Mouse (Mus musculus) spleen, adult 2 months (tissue): ENCODE measurements around the gene Tns1. TPM values are rescaled to one million over a fixed set of nuclear protein-coding genes. Genes with fewer than 3 reads are reported as not detected.

Experiments
- DNase-seq, 2 experiments: peaks; one replicate each; pipeline versions ENCODE4 v3.0.0 to v3.0.0-alpha.2; 2012 to 2021; ENCODE audit warnings: low spot score in 2 of 2, low read depth in 1 of 2
- H3K27ac ChIP-seq: fragments of 200-500 bp; 2 replicates; pipeline ENCODE4 v1.5.1; 2012; ENCODE audit warnings: low read length, inconsistent platforms; ENCODE audit not compliant: insufficient read depth
- H3K27me3 ChIP-seq: fragments of 200-500 bp; 2 replicates; pipeline ENCODE4 v1.6.1; 2012; ENCODE audit warnings: mild to moderate bottlenecking, moderate library complexity, low read length, inconsistent platforms; ENCODE audit not compliant: control insufficient read depth, insufficient read depth
- H3K36me3 ChIP-seq: fragments of 200-500 bp; 2 replicates; pipeline ENCODE4 v1.6.1; 2012; ENCODE audit warnings: mild to moderate bottlenecking, low read length, inconsistent platforms; ENCODE audit not compliant: control insufficient read depth, insufficient read depth
- H3K4me1 ChIP-seq: fragments of 200-500 bp; 2 replicates; pipeline ENCODE4 v1.6.1; 2011; ENCODE audit warnings: inconsistent platforms; ENCODE audit not compliant: control insufficient read depth, insufficient read depth, insufficient read length
- H3K4me3 ChIP-seq: fragments of 200-500 bp; 2 replicates; pipeline ENCODE4 v1.5.1; 2011; ENCODE audit warnings: mild to moderate bottlenecking, inconsistent platforms; ENCODE audit not compliant: insufficient read depth, insufficient read length; ENCODE audit errors: extremely low read depth
- CTCF ChIP-seq: fragments of 200-500 bp; IDR thresholded peaks from 2 replicates; pipeline ENCODE4 v1.5.1; 2011; ENCODE audit warnings: mild to moderate bottlenecking, inconsistent platforms; ENCODE audit not compliant: insufficient read depth, insufficient read length, insufficient replicate concordance; ENCODE audit errors: extremely low read depth
- POLR2A ChIP-seq: fragments of 200-500 bp; IDR thresholded peaks from 2 replicates; pipeline ENCODE4 v1.6.1; 2011; ENCODE audit warnings: low read depth, low read length, inconsistent platforms
- WGBS: fragments of 180-500 bp; shearing (Covaris S2); methylation state at CpG from one replicate; pipeline ENCODE4 v1.1.7; 2018; 5-methylcytosine and 5-hydroxymethylcytosine counted together
- polyA plus RNA-seq: library from polyadenylated mRNA; depleted of rRNA; stranded (reverse); fragments of >200 nt; gene quantifications from 2 replicates; pipeline ENCODE4 v1.2.3, GENCODE M21; 2012

Tns1 gene
- polyA plus RNA-seq, 1 experiment = 80.4 TPM

DNA sequence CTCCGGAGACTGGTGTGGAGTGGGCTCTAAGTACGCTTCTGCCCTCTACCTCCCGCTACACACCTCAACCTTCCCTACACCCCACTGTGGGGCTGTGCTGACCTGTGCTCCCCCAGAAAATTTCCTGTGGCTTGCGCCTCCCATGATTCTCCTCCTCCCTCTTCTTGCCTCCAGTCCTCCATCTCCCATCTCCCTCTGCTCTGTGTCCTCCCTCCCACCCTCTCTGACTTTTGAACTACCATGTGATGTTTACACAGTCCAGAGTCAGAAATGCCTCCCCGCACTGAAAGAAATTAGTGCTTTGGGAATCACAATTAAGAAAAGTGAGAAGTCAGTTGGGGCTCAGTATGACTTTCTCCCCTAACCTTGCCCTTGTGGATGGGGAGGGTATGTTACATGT is 64.7 kb downstream of the Tns1 start:
- Histone ChIP-seq H3K27ac (no peak overlapping the region), H3K4me1 (no peaks in the 10 kb centered on the region; the same call in 1 of the 2 replicates), H3K4me3 (no peak overlapping the region), H3K36me3 (no peaks in the 10 kb centered on the region), H3K27me3 (no peaks in the 10 kb centered on the region)
- TF ChIP-seq CTCF = no peak
- no peak for TF ChIP-seq POLR2A
- DNase-seq = no peak
- WGBS = 94% methylated on average over 5 of the region's 5 CpGs

DNA sequence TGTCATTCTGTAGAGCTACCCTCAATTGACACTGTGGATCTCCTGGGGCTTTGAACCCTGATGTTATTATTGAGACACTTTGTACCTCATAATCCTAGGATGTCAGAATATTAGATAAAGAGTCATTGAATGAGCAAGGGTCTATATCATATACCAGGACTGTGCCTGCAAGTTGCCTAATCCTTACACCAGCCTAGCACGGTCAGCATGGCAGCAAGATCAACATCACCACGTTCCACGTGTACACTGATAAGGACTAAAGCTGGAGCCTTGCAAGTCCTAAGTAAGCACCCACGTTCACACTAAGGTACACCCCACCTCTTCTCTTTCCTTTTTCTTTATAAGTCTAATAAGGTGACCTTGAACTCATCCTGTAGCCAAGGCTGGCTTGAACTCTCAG is 65.5 kb downstream of the Tns1 start:
- no peak for DNase-seq
- no peaks in the 10 kb centered on the region; the same call in 1 of the 2 replicates for H3K4me1 ChIP-seq
- no peak overlapping the region for H3K27ac ChIP-seq
- H3K4me3 ChIP-seq = no peak overlapping the region
- no peaks in the 10 kb centered on the region for H3K36me3 ChIP-seq
- TF ChIP-seq POLR2A = no peak
- TF ChIP-seq CTCF = no peak
- WGBS = 78% methylated on average over 4 of the region's 4 CpGs
- H3K27me3 ChIP-seq = no peaks in the 10 kb centered on the region

DNA sequence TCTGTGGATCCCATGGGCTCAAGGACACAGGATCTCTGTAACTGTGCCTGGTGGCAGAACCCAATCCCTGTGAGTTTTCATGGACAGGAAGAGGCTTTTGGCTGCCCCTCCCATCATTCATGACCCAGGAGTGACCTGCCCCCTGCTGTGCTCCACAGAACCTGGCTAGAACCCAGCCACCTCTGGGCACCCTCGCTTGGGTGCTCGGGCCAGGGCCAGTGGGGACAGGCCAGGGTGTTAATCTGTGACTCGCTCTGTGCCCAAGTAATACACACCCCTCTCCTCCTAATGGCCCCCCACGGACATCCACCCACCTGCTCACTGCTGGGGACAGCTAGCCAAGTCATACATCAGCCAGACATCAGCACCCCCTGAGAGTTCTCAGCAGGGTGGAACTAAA is 65.9 kb downstream of the Tns1 start:
- Histone ChIP-seq H3K4me1 (no peaks in the 10 kb centered on the region; the same call in 1 of the 2 replicates), H3K27me3 (no peaks in the 10 kb centered on the region), H3K36me3 (no peaks in the 10 kb centered on the region), H3K27ac (no peak overlapping the region), H3K4me3 (no peak overlapping the region)
- TF ChIP-seq CTCF (no peak), POLR2A (no peak)
- 93% methylated on average over 4 of the region's 4 CpGs for WGBS
- DNase-seq = no peak

DNA sequence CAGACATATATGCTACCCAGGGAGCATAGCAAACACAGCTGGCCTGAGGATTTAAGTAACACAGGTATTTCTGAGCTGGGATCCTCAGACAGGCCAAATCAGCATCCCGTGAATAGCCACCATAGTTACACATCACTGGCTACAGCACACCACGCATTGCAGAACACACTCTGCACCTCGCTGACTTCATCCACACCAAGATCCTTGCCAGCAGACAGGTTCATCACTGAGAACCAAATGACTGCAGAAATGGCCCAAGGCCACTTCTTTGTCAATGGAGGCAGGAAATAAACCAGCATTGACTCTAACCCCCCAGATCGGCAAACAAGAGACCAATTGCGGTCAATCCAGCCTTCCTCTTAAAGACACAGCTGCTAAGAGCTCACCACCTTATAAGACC is 66.7 kb downstream of the Tns1 start:
- no peak for DNase-seq
- TF ChIP-seq CTCF = no peak
- TF ChIP-seq POLR2A = no peak
- Histone ChIP-seq H3K27ac (no peak overlapping the region), H3K4me1 (no peaks in the 10 kb centered on the region; the same call in 1 of the 2 replicates), H3K36me3 (no peaks in the 10 kb centered on the region), H3K27me3 (no peaks in the 10 kb centered on the region), H3K4me3 (no peak overlapping the region)
- 86% methylated on average over 5 of the region's 5 CpGs for WGBS

DNA sequence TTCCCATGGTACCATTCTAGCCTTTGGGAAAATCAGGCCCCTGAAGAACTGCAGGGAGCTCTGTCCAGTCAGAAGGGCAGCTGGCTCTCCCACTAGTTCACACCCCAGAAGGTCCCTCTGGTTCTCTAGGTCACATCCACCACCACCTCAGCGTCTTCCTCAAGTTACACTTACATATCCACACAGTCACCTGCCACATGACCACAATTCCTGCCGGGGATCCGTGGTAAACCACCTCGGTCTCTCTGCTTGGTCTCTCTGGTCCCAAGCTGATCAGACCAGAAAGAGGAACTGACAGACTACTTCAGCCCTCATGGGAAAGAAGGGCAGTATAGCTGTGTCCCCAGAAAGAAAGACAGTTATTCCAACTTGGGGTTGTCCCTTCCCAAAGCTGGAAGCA is 68.7 kb downstream of the Tns1 start:
- 16% methylated on average over 4 of the region's 4 CpGs for WGBS
- Histone ChIP-seq H3K4me1 (no peaks in the 10 kb centered on the region; the same call in 1 of the 2 replicates), H3K36me3 (no peaks in the 10 kb centered on the region), H3K4me3 (no peak overlapping the region), H3K27me3 (no peaks in the 10 kb centered on the region), H3K27ac (no peak overlapping the region)
- TF ChIP-seq CTCF (no peak), POLR2A (no peak)
- DNase-seq = no peak

DNA sequence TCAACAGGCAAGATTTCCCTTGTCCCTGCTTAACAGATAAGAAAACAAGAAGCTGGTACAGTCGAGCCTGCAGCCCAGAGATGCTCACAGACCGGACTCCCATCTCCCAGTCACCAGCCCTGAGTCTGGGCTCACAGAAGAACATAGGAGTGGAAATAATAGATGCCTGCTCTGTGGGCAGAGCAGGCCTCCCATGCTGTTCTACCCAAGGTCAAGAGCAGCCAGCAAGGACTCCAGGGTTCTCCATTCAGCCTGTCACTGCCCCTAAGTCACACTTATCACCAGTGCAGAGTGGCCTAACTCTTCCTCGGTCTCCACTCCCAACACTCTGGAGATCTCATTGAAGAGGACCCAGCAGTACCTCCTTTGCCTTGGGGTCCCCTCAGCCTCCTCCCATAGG is 69.8 kb downstream of the Tns1 start:
- no peak overlapping the region for H3K4me3 ChIP-seq
- no peak for DNase-seq
- 80% methylated on average over 3 of the region's 3 CpGs for WGBS
- H3K4me1 ChIP-seq = no peaks in the 10 kb centered on the region; the same call in 1 of the 2 replicates
- no peaks in the 10 kb centered on the region for H3K36me3 ChIP-seq
- no peaks in the 10 kb centered on the region for H3K27me3 ChIP-seq
- H3K27ac ChIP-seq = no peak overlapping the region
- TF ChIP-seq CTCF (no peak), POLR2A (no peak)

DNA sequence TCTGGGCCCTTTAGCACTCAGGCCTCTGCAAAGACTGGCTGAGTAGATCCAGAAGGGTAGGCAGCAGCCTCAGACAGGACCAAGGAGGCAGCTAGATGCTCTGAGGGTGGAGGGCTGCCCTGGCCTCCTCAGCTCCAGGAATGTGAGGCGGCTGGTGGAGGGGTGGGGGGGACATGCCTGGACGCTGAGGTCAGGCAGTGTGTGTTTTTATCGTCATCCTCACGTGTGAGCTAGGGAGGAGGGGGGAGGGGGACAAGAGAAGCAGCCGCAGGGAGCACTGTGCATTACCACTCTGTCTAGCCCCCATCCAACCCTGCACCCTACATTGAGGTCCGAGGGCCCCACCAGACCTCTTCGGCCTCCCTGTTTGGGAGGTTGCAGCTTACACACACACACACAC is 70.2 kb downstream of the Tns1 start:
- no peaks in the 10 kb centered on the region for H3K36me3 ChIP-seq
- no peak for TF ChIP-seq POLR2A
- no peak for TF ChIP-seq CTCF
- H3K27ac ChIP-seq = no peak overlapping the region
- no peak overlapping the region for H3K4me3 ChIP-seq
- H3K27me3 ChIP-seq = no peaks in the 10 kb centered on the region
- DNase-seq = no peak
- 90% methylated on average over 7 of the region's 7 CpGs for WGBS
- no peaks in the 10 kb centered on the region; the same call in 1 of the 2 replicates for H3K4me1 ChIP-seq

DNA sequence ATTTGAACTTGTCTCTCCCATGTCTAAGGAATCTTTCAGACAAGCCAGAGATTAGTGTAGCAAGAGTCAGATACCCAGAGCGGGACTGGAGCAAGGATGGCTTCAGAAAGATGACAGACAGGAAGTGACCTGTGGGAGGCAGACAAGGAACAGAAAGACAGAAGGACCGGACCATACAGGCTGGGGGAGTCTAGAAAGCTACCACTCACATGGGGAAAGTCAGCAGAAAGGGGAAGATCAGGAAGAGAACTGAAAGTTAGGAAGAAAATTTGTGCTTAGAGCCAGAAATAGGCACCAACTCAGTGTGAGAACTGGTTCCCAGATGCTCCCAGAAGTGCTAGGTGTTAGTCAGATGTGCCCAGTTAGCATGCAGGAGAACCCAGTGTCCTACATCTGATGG is 71.2 kb downstream of the Tns1 start:
- no peaks in the 10 kb centered on the region for H3K27me3 ChIP-seq
- H3K27ac ChIP-seq = no peak overlapping the region
- DNase-seq = no peak
- H3K36me3 ChIP-seq = no peaks in the 10 kb centered on the region
- WGBS = 64% methylated on average over 2 of the region's 2 CpGs
- no peak for TF ChIP-seq CTCF
- no peak for TF ChIP-seq POLR2A
- H3K4me1 ChIP-seq = no peaks in the 10 kb centered on the region; the same call in 1 of the 2 replicates
- H3K4me3 ChIP-seq = no peak overlapping the region
